Mouse (Mus musculus): ENCODE results near the gene Etfa. TPM values are rescaled to one million over a fixed set of nuclear protein-coding genes. Genes with fewer than 3 reads are reported as not detected.

Etfa gene
- polyA plus RNA-seq, 1 experiment from 2014 or later: 372 TPM

- no peak overlapping the region for H3K27ac ChIP-seq
- no peak for DNase-seq (ENCODE audit: low spot score)
- no peak for TF ChIP-seq CTCF (IDR thresholded peaks at IDR 0.05; ENCODE audit: low read depth)
- no peak overlapping the region for H3K4me2 ChIP-seq (ENCODE audit: low read length)
- H3K27me3 ChIP-seq (ENCODE audit: insufficient read depth, low read length): no peaks in the 10 kb centered on the region
- H3K9ac ChIP-seq (ENCODE audit: low read depth, low read length): no peak overlapping the region
- H3K9me3 ChIP-seq (replicated peaks; ENCODE audit: low read length): no peaks in the 10 kb centered on the region
- WGBS: 86% methylated on average over 3 of the region's 3 CpGs
- H3K36me3 ChIP-seq (ENCODE audit: insufficient read depth, low read length): no peaks in the 10 kb centered on the region
- H3K4me1 ChIP-seq (replicated peaks; ENCODE audit: insufficient read depth, low read length): no peaks in the 10 kb centered on the region
- ATAC-seq (replicated peaks; ENCODE audit: low FRiP score, low read depth): no peak
- H3K4me3 ChIP-seq (replicated peaks; ENCODE audit: low read depth, low read length): no peak overlapping the region
These were observed 60.6 kb downstream of the Etfa start for GRCm38 (mm10) chr9:55451426-55451825.

GRCm38 (mm10) chr9:55450035-55450434 lies 62.0 kb downstream of the Etfa start:
- DNase-seq (ENCODE audit: low spot score): no peak
- 76% methylated on average over 6 of the region's 6 CpGs for WGBS

GRCm38 (mm10) chr9:55449108-55449507 lies 62.9 kb downstream of the Etfa start:
- no peaks in the 10 kb centered on the region for H3K4me1 ChIP-seq (replicated peaks; ENCODE audit: insufficient read depth, low read length)
- no peaks in the 10 kb centered on the region for H3K27me3 ChIP-seq (ENCODE audit: insufficient read depth, low read length)
- no peak for TF ChIP-seq CTCF (IDR thresholded peaks at IDR 0.05; ENCODE audit: low read depth)
- H3K9me3 ChIP-seq (replicated peaks; ENCODE audit: low read length): no peaks in the 10 kb centered on the region
- no peak overlapping the region for H3K9ac ChIP-seq (ENCODE audit: low read depth, low read length)
- no peak overlapping the region for H3K4me2 ChIP-seq (ENCODE audit: low read length)
- H3K36me3 ChIP-seq (ENCODE audit: insufficient read depth, low read length): no peaks in the 10 kb centered on the region
- 70% methylated on average over 1 of the region's 1 CpGs for WGBS
- no peak overlapping the region for H3K27ac ChIP-seq
- H3K4me3 ChIP-seq (replicated peaks; ENCODE audit: low read depth, low read length): no peak overlapping the region
- no peak for ATAC-seq (replicated peaks; ENCODE audit: low FRiP score, low read depth)
- DNase-seq (ENCODE audit: low spot score): no peak

More at GRCm38 (mm10) chr9:55450035-55450434, 62.0 kb downstream of the Etfa start:
- Histone ChIP-seq H3K27me3 (ENCODE audit: insufficient read depth, low read length) (no peaks in the 10 kb centered on the region), H3K4me2 (ENCODE audit: low read length) (no peak overlapping the region), H3K9me3 (replicated peaks; ENCODE audit: low read length) (no peaks in the 10 kb centered on the region), H3K4me1 (replicated peaks; ENCODE audit: insufficient read depth, low read length) (no peaks in the 10 kb centered on the region), H3K27ac (no peak overlapping the region), H3K36me3 (ENCODE audit: insufficient read depth, low read length) (no peaks in the 10 kb centered on the region), H3K9ac (ENCODE audit: low read depth, low read length) (no peak overlapping the region), H3K4me3 (replicated peaks; ENCODE audit: low read depth, low read length) (no peak overlapping the region)
- TF ChIP-seq CTCF (IDR thresholded peaks at IDR 0.05; ENCODE audit: low read depth): no peak
- ATAC-seq (replicated peaks; ENCODE audit: low FRiP score, low read depth): no peak

GRCm38 (mm10) chr9:55447509-55447908 lies 64.5 kb downstream of the Etfa start:
- Histone ChIP-seq H3K9ac (ENCODE audit: low read depth, low read length) (no peak overlapping the region), H3K27me3 (ENCODE audit: insufficient read depth, low read length) (no peaks in the 10 kb centered on the region), H3K27ac (no peak overlapping the region), H3K36me3 (ENCODE audit: insufficient read depth, low read length) (no peaks in the 10 kb centered on the region), H3K4me3 (replicated peaks; ENCODE audit: low read depth, low read length) (no peak overlapping the region), H3K9me3 (replicated peaks; ENCODE audit: low read length) (no peaks in the 10 kb centered on the region), H3K4me1 (replicated peaks; ENCODE audit: insufficient read depth, low read length) (no peaks in the 10 kb centered on the region), H3K4me2 (ENCODE audit: low read length) (no peak overlapping the region)
- WGBS: 88% methylated on average over 4 of the region's 4 CpGs
- TF ChIP-seq CTCF (IDR thresholded peaks at IDR 0.05; ENCODE audit: low read depth): no peak
- no peak for ATAC-seq (replicated peaks; ENCODE audit: low FRiP score, low read depth)
- no peak for DNase-seq (ENCODE audit: low spot score)

GRCm38 (mm10) chr9:55439206-55439780 lies 72.8 kb downstream of the Etfa start:
- no peaks in the 10 kb centered on the region for H3K36me3 ChIP-seq (ENCODE audit: insufficient read depth, low read length)
- no peak for ATAC-seq (replicated peaks; ENCODE audit: low FRiP score, low read depth)
- 82% methylated on average over 5 of the region's 5 CpGs for WGBS
- no peak overlapping the region for H3K4me3 ChIP-seq (replicated peaks; ENCODE audit: low read depth, low read length)
- H3K27ac ChIP-seq: no peak overlapping the region
- H3K9me3 ChIP-seq (replicated peaks; ENCODE audit: low read length): no peaks in the 10 kb centered on the region
- no peaks in the 10 kb centered on the region for H3K4me1 ChIP-seq (replicated peaks; ENCODE audit: insufficient read depth, low read length)
- H3K4me2 ChIP-seq (ENCODE audit: low read length): no peak overlapping the region
- no peak for DNase-seq (ENCODE audit: low spot score)
- no peak overlapping the region for H3K9ac ChIP-seq (ENCODE audit: low read depth, low read length)
- TF ChIP-seq CTCF (IDR thresholded peaks at IDR 0.05; ENCODE audit: low read depth): no peak
- no peaks in the 10 kb centered on the region for H3K27me3 ChIP-seq (ENCODE audit: insufficient read depth, low read length)

- 24% methylated on average over 3 of the region's 3 CpGs for WGBS
- Histone ChIP-seq H3K27ac (no peak overlapping the region), H3K4me1 (replicated peaks; ENCODE audit: insufficient read depth, low read length) (no peaks in the 10 kb centered on the region), H3K4me2 (ENCODE audit: low read length) (no peak overlapping the region), H3K27me3 (ENCODE audit: insufficient read depth, low read length) (no peaks in the 10 kb centered on the region), H3K36me3 (ENCODE audit: insufficient read depth, low read length) (no peaks in the 10 kb centered on the region), H3K4me3 (replicated peaks; ENCODE audit: low read depth, low read length) (no peak overlapping the region), H3K9me3 (replicated peaks; ENCODE audit: low read length) (no peaks in the 10 kb centered on the region), H3K9ac (ENCODE audit: low read depth, low read length) (no peak overlapping the region)
- DNase-seq (ENCODE audit: low spot score) (no peak), ATAC-seq (replicated peaks; ENCODE audit: low FRiP score, low read depth) (no peak; the same call in 1 of the 2 replicates)
- TF ChIP-seq CTCF (IDR thresholded peaks at IDR 0.05; ENCODE audit: low read depth): no peak
These were observed 73.6 kb downstream of the Etfa start for GRCm38 (mm10) chr9:55438433-55438832.

- H3K9ac ChIP-seq (ENCODE audit: low read depth, low read length): no peak overlapping the region
- H3K4me1 ChIP-seq (replicated peaks; ENCODE audit: insufficient read depth, low read length): no peaks in the 10 kb centered on the region
- no peaks in the 10 kb centered on the region for H3K27me3 ChIP-seq (ENCODE audit: insufficient read depth, low read length)
- DNase-seq (ENCODE audit: low spot score) (no peak), ATAC-seq (replicated peaks; ENCODE audit: low FRiP score, low read depth) (no peak)
- no peak overlapping the region for H3K27ac ChIP-seq
- H3K36me3 ChIP-seq (ENCODE audit: insufficient read depth, low read length): no peaks in the 10 kb centered on the region
- no peaks in the 10 kb centered on the region for H3K9me3 ChIP-seq (replicated peaks; ENCODE audit: low read length)
- no peak overlapping the region for H3K4me2 ChIP-seq (ENCODE audit: low read length)
- TF ChIP-seq CTCF (IDR thresholded peaks at IDR 0.05; ENCODE audit: low read depth): no peak
- no peak overlapping the region for H3K4me3 ChIP-seq (replicated peaks; ENCODE audit: low read depth, low read length)
- 85% methylated on average over 5 of the region's 5 CpGs for WGBS
These were observed 78.2 kb downstream of the Etfa start for GRCm38 (mm10) chr9:55433875-55434274.
